Mouse (Mus musculus) urinary bladder, postnatal 25 days (tissue): Measurements from ENCODE around the gene Hmga1b.
A peak's percentile ranks its signal among the peaks of the same experiment; 100 is the strongest.
"Not testable (repeated sequence)": the region's sequence is repeated elsewhere in the genome, so short reads cannot be mapped to it uniquely, and the experiment has no call there.

Source experiments
- DNase-seq: peaks from one replicate; pipeline ENCODE4 v3.0.0; 2022; ENCODE audit warnings: low spot score

Hmga1b gene

DNA sequence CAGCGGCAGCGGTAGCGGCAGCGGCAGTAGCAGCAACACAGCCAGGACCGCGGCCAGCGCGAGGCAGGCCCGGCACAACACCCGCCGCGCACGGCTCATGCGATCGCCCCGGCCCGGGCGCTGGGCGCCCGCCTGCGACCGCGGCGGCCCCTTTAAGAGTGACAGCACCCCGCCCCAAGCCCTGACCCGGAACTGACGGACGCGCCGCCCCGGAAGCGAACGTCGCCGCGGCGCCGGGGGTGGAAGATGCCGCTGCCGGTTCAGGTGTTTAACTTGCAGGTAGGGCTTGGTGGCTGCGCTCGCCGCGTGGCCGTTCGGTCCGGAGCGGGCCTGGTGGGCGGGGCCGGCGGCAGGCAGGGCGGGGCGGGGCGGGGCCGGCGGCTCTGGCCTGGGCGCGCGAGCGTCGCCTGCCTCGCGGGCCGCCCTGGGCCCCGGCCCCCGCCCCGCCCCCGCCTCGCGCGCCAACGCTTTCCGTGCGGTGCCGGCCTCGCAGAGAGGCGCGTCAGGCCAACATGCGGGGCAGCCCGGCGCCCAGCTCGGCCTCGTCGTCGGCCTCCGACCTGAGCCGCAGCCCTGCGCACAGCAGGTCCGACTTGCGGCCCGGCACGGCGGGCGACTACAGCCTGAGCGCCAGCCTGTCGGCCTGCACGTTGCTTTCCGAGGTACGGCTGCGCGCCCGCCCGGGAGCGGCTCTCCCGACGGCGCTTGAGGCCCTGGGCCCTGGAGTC, 21.6 kb downstream of the Hmga1b start, which contains the start of the genes Rfng and Gps1:
Rfng (minus strand) TSS at position 144 of the 728 bp plus-strand sequence.
Gps1 (plus strand) TSS at position 209 of the 728 bp plus-strand sequence.
- peak; percentile 79 for DNase-seq

GRCm38 (mm10) chr11:120785145-120785544, 22.6 kb downstream of the Hmga1b start:
- no peak for DNase-seq

DNA sequence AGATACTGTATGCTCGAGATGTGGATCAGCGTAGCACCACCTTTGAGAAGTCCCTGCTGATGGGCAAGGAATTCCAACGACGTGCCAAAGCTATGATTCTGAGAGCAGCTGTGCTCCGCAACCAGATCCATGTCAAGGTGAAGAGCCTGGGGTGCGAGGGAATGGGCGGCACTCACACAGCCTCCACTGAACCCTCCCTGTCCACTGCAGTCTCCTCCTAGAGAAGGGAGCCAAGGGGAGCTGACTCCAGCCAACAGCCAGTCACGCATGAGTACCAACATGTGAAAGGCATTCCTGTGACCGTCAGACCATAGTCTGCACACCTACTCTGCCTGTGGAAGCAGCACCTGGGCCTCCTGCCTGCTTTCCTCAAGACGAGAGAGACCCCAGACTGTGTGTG, 25.9 kb downstream of the Hmga1b start:
- not testable (repeated sequence) for DNase-seq

DNA sequence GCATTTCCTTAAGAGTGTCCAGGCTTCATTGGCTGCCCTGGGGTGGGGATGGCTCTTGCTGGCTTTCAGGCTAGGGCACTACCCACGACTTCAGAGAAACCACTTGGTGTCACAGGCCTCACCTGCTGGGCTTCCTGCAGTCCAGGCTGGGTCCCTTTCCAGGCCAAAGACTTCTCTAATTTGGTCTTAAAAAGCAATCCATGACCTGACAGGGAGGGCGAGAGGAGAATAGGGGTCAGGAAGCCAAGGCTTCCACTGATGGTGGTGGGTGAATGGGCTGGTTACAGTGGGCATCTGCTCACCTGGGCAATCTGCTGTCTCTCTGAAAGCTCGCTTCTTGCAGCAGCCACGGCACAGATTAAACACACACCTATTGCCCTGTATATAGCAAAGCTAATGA, 26.8 kb downstream of the Hmga1b start:
- no peak for DNase-seq

DNA sequence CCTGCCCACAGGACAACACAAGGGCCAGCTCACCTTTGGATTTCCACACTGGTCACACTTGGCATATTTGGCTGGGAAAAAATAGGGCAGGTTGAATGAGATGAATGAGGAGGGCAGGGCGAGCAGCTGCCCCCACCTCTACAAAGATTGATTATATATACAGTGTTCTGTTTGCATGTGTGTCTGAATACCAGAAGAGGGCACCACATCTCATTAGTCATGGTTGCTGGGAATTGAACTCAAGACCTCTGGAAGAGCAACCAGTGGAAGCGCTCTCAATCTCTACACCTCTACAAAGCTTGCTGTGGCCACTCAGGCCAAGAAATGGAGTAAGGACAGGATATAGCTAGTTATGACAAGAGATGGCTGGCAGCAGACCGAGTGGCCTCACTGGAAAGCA, 27.2 kb downstream of the Hmga1b start:
- DNase-seq, result no peak

- DNase-seq, result no peak
These were observed 30.1 kb downstream of the Hmga1b start for GRCm38 (mm10) chr11:120792652-120793051.

DNA sequence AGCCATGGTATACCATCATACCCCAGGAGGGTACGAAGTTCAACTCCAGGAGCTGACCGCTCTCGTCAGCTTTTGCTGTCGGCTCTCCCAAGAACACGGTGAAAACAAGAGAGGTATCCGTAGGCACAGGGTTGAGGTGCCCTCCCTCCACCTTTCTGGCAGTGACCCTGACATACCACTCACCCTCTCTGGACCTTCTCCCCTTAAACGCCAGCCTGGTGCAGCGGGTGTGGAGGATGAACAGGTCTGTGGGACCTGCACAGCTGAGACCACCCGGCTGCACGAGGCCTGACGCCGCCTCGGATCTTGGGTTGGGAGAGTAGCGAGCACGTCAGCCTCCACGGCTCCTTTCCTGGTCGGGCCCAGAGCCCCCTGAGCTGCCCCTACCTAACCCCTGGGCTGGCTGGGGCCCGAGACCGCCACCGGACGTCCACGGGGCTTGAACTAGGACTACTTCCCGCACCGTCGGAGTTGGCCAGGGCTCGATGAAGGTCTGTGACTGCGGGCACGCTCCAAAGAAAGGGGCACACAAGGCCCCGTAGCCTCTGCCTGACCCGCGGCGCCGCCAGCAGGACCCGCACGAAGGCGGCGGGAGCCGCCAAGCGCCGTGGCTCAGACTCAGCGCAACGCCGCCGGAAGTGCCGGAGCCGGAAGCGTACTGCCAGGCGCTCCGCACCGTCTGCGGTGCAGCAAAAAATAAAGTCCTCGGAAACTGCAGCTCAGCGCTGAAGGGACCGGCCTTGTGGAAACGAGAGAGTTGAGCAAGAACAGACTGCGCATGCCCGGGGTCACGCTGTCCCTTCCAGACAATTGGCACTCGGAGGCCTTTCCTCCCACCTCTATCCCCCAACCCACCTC, 33.4 kb downstream of the Hmga1b start, which contains the start of gene Dus1l:
Dus1l (minus strand) TSS at position 648 of the 858 bp plus-strand sequence.
- DNase-seq, result peak; percentile 98

DNA sequence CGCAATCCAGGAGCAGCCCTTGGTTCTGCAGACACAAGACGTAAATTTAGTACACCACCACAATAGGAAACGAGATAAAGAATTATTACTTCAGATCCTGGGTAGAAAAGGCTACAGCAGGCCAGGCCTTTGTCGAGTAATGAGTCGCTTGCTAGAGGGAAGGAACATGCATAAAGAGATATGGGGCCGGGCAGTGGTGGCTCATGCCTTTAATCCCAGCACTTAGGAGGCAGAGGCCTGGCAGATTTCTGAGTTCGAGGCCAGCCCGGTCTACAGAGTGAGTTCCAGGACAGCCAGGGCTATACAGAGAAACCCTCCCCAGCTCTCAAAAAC, 34.0 kb downstream of the Hmga1b start:
- DNase-seq, result no peak

DNA sequence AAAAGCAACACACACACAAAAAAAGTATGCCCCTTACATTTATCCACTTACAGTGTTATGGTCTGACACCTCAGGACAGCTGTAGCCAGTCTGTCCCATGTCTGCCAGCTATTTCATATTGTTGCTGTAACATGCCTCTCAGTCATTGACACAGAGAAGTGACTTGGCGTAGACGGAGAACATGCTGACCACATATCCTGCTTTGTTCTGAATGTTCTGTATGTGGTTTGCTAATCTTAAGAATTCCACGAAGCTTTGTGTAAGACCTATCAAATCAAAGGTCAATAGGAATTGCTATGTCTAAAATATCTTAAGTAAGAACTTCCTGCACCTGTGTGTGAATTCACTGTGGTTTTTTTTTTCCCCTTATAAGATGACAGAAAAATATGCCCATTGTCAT, 35.6 kb downstream of the Hmga1b start:
- DNase-seq, result no peak

DNA sequence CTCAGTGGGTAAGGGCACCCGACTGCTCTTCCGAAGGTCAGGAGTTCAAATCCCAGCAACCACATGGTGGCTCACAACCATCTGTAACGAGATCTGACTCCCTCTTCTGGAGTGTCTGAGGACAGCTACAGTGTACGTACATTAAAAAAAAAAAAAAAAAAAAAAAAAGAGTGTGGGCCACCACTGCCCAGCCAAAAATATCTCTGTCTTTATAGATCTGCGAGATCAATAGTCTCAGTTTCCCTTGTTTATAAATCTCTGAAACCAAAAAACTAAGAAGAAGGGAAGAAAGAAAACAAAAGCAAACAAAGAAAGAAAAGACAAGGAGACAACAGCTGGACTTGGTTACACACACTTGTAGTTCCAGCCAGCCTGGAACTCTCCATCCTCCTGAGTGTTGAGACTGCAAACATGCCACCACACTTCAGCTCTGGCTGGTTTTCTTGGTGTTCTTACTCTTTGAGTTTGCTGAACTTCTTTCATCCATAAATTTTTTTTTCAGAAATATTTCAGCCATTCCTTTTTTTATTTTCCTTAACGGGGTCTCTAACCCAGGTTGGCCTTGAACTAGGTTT, 36.8 kb downstream of the Hmga1b start:
- no peak for DNase-seq

GRCm38 (mm10) chr11:120800061-120800904, 37.7 kb downstream of the Hmga1b start:
- peak; percentile 87 for DNase-seq

GRCm38 (mm10) chr11:120804274-120804673, 41.7 kb downstream of the Hmga1b start:
- no peak for DNase-seq

GRCm38 (mm10) chr11:120804769-120805168, 42.2 kb downstream of the Hmga1b start:
- DNase-seq, result no peak

DNA sequence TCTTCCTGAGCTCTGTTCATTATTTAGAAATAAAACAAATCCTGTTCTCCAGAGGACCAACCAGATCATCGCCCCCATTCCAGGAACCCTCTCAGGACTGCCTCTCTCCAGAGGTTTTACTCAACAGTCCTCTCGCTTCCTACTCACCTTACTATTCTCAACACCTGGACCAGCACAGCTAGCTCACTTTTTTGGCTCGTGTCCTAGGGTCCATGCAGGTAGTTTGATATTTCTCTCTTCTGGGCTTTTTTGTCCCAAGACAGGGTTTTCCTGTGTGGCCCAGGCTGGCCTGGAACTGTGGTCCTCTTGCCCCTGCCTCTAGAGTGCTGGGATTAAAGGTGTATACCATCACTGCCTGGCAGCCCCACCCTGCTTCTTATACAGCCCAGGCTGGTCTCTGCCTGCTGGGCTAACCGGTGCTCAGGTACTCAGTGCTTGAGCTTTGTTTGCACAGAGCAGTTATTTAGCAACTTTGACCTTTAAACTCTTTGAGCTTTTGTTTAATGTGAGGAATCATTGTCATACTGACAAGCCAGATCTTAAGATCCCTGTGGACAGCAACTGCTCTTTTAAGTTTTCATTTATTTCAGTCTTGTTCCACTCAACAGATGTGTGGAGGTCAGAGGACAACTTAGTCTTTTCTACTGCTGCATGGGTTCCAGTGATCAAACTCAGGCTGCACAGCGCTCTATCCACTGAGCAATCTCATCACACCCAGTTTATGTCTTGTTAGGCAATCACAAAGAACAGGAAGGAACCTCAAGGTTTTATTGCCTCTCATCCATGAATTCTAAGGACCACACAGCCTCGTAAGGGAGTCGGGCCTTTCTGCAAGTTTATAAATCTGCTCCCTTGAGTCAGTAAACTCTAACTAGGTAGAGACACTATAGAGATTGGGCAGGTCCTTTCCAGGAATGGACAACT, 43.0 kb downstream of the Hmga1b start:
- no peak for DNase-seq

DNA sequence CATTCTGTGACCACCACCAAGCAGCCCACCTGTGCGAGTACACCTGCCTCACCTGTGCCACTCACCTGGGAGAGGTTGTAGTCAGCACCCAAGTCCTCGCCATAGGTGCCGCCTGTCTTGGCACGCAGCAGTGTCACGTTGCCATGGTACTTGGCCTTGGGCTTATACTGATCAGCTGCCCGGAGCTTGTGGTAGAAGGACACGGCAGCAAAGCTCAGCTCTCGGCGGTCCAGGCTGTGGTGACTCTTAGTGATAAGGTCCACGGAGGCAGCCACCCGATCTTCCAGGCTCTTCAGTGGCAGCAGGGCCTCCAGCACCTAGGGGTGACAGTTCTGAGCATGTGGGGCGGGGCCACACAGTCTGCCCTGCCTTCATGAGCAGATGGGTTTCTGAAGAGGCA, 45.4 kb downstream of the Hmga1b start:
- DNase-seq, result no peak

- DNase-seq, result no peak
These were observed 49.5 kb downstream of the Hmga1b start for GRCm38 (mm10) chr11:120812068-120812467.
